Mouse (Mus musculus): Measurements from ENCODE around the gene Acox1. TPM values are rescaled to one million over a fixed set of nuclear protein-coding genes. Genes with fewer than 3 reads are reported as not detected.

The Acox1 gene
- polyA plus RNA-seq, 1 experiment from 2014 or later: 98.9 TPM

DNA sequence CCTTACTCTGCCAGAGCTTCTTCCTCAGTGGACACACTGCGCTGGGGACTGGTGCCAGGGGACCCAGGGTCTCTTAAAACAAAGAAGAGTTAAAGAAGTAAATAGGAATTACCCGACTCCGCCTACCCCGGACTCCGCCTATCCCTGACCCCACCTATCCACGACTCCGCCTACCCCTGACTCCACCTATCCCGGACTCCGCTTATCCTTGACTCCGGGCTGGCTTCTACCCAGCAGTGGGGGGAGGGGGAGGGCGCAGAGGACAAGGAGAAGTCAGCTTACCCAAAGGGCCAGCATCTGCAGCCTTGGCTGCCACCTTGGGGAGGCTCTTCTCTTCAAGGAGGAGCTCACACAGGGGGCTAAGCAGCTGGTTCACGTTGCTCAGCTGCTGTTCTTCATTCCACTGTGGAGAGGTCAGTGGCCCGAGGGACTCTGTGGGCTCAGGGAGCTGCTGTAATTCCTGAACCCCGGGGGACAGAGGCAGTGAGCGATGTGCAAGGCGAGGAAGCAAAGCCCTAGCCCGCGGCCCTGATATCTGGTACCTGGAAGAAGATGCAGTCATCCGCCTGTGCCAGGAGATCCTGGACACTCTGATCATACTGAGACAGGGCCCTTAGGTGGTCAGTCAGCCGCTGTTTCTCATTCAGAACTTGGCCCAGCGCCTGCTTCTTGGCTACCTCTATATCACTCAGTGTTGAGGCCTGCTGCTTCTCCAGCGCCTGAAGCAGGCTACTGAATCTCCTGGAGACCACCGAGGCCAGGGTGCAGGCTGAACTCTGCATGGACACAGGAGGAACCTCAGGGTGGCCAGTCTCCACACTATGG is 71.5 kb downstream of the Acox1 start, which contains the start of gene Trim47:
Trim47 (minus strand) TSS at position 55 of the 825 bp plus-strand sequence.
- 0 out of 2 replicates have a peak, but pooled peaks have one; percentile 11 for ATAC-seq
- TF ChIP-seq CTCF (IDR thresholded peaks at IDR 0.05; ENCODE audit: low read depth): no peak
- no peak within 1 kb of the TSS for H3K4me3 ChIP-seq (ENCODE audit: low read depth, low read length)

DNA sequence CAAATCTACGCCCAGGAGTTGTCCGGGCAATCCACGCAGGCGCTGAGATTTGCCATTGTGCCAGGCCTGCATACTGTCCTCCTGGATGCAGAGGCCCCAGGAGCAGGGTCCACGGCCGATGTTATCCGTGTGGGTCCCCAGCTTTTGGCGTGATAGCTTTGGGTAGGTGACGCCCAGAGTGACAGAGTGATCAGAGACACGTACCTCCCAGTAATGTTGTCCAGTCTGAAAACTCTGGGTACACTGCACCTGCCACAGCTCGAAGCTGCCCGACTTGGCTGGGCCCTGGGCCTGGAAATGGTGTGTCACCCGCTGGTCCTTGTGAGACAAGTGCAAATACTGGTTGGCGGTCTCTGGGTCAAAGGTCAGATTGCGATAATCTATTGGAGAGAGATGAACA is 72.6 kb downstream of the Acox1 start:
- peaks cover 8% of the 10 kb centered on the region for H3K4me1 ChIP-seq (replicated peaks; ENCODE audit: control insufficient read depth, insufficient read depth, low read length)
- TF ChIP-seq CTCF (IDR thresholded peaks at IDR 0.05; ENCODE audit: low read depth): no peak
- H3K36me3 ChIP-seq (ENCODE audit: control insufficient read depth, insufficient read depth): peaks cover 54% of the 10 kb centered on the region
- H3K27me3 ChIP-seq (replicated peaks; ENCODE audit: control insufficient read depth, insufficient read depth, low read length): no peaks in the 10 kb centered on the region
- H3K9ac ChIP-seq (ENCODE audit: low read depth, low read length): no peak overlapping the region
- H3K27ac ChIP-seq (ENCODE audit: low read depth, low read length): no peak overlapping the region
- ATAC-seq: no peak
- 92% methylated on average over 15 of the region's 15 CpGs for WGBS
- no peaks in the 10 kb centered on the region for H3K9me3 ChIP-seq (ENCODE audit: control insufficient read depth)
- no peak overlapping the region for H3K4me2 ChIP-seq (replicated peaks; ENCODE audit: low read depth)
- no peak overlapping the region for H3K4me3 ChIP-seq (ENCODE audit: low read depth, low read length)

More for the DNA sequence above, 71.5 kb downstream of the Acox1 start, which contains the start of gene Trim47:
- H3K9me3 ChIP-seq (ENCODE audit: control insufficient read depth): no peaks in the 10 kb centered on the region
- no peaks in the 10 kb centered on the region for H3K27me3 ChIP-seq (replicated peaks; ENCODE audit: control insufficient read depth, insufficient read depth, low read length)
- 37% methylated on average over 22 of the region's 23 CpGs for WGBS
- H3K4me1 ChIP-seq (replicated peaks; ENCODE audit: control insufficient read depth, insufficient read depth, low read length): peaks cover 8% of the 10 kb centered on the region
- H3K27ac ChIP-seq (ENCODE audit: low read depth, low read length): peak within 1 kb of the TSS; percentile 46; the same call in 1 of the 2 replicates
- H3K36me3 ChIP-seq (ENCODE audit: control insufficient read depth, insufficient read depth): peaks cover 55% of the 10 kb centered on the region
- H3K4me2 ChIP-seq (replicated peaks; ENCODE audit: low read depth): peak within 1 kb of the TSS; percentile 37
- no peak within 1 kb of the TSS for H3K9ac ChIP-seq (ENCODE audit: low read depth, low read length)

Other genes with a start within 250 kb of the Acox1 start
- 16.6 and 17.8 TPM in 2 replicates for gene Itgb4, start 224.3 kb downstream of the Acox1 start, polyA plus RNA-seq (2015; fragmentation: Nextera tagmentation; extraction: Ambion mirVana)
- 387 and 418 TPM in 2 replicates for gene Galk1, start 186.3 kb downstream of the Acox1 start, polyA plus RNA-seq (2015; fragmentation: Nextera tagmentation; extraction: Ambion mirVana)
- gene H3f3b, start 171.1 kb downstream of the Acox1 start, polyA plus RNA-seq (2015; fragmentation: Nextera tagmentation; extraction: Ambion mirVana): 1,144 and 1,190 TPM in 2 replicates
- gene Unk, start 168.7 kb downstream of the Acox1 start, polyA plus RNA-seq (2015; fragmentation: Nextera tagmentation; extraction: Ambion mirVana): 7.4 and 8.8 TPM in 2 replicates
- gene Unc13d, start 121.1 kb downstream of the Acox1 start, polyA plus RNA-seq (2015; fragmentation: Nextera tagmentation; extraction: Ambion mirVana): 1.1 and 1.2 TPM in 2 replicates
- gene Wbp2, start 112.0 kb downstream of the Acox1 start, polyA plus RNA-seq (2015; fragmentation: Nextera tagmentation; extraction: Ambion mirVana): 179 and 201 TPM in 2 replicates
- gene Trim47, start 71.8 kb downstream of the Acox1 start, polyA plus RNA-seq (2015; fragmentation: Nextera tagmentation; extraction: Ambion mirVana): 15.7 and 16.1 TPM in 2 replicates
- 3.1 and 3.3 TPM in 2 replicates for gene Trim65, start 67.9 kb downstream of the Acox1 start, polyA plus RNA-seq (2015; fragmentation: Nextera tagmentation; extraction: Ambion mirVana)
- gene Mrpl38, start 60.2 kb downstream of the Acox1 start, polyA plus RNA-seq (2015; fragmentation: Nextera tagmentation; extraction: Ambion mirVana): 35.6 and 38.5 TPM in 2 replicates
- 3.7 and 4.8 TPM in 2 replicates for gene Fbf1, start 30.9 kb downstream of the Acox1 start, polyA plus RNA-seq (2015; fragmentation: Nextera tagmentation; extraction: Ambion mirVana)
- 64.6 and 66.8 TPM in 2 replicates for gene Ten1, start 190 bp downstream of the Acox1 start, polyA plus RNA-seq (2015; fragmentation: Nextera tagmentation; extraction: Ambion mirVana)
- gene Evpl, start 39.0 kb upstream of the Acox1 start, polyA plus RNA-seq (2015; fragmentation: Nextera tagmentation; extraction: Ambion mirVana): 1.2 and 1.3 TPM in 2 replicates
- 45.2 and 48.7 TPM in 2 replicates for gene Srp68, start 75.2 kb upstream of the Acox1 start, polyA plus RNA-seq (2015; fragmentation: Nextera tagmentation; extraction: Ambion mirVana)
- gene Galr2, start 81.9 kb upstream of the Acox1 start, polyA plus RNA-seq (2015; fragmentation: Nextera tagmentation; extraction: Ambion mirVana): 0.10 and 0.29 TPM in 2 replicates
- gene Exoc7, start 108.2 kb upstream of the Acox1 start, polyA plus RNA-seq (2015; fragmentation: Nextera tagmentation; extraction: Ambion mirVana): 44.6 and 49.2 TPM in 2 replicates
- 0.09 TPM in 1 of 2 replicates, not detected in the other for gene Foxj1, start 136.4 kb upstream of the Acox1 start, polyA plus RNA-seq (2015; fragmentation: Nextera tagmentation; extraction: Ambion mirVana)
- 4.9 and 6.6 TPM in 2 replicates for gene Rnf157, start 214.0 kb upstream of the Acox1 start, polyA plus RNA-seq (2015; fragmentation: Nextera tagmentation; extraction: Ambion mirVana)
- 60.2 and 60.6 TPM in 2 replicates for gene Ubald2, start 235.0 kb upstream of the Acox1 start, polyA plus RNA-seq (2015; fragmentation: Nextera tagmentation; extraction: Ambion mirVana)

Data from intestine, postnatal 0 days (tissue).